Mouse (Mus musculus) CH12.LX (cell line): Measurements from ENCODE around the gene Pdk1.

Source experiments
- CTCF ChIP-seq, 2 experiments: IDR thresholded peaks in 1 of 2; conservative IDR thresholded peaks in 1 of 2; 2 replicates each; pipeline ENCODE4 v1.5.1; 2011 to 2012; ENCODE audit warnings: low read depth in 2 of 2, low read length in 2 of 2, improper control_type of control experiment in 1 of 2, inconsistent platforms in 1 of 2, mild to moderate bottlenecking in 1 of 2, moderate library complexity in 1 of 2
- MXI1 ChIP-seq: IDR thresholded peaks from 2 replicates; pipeline ENCODE4 v1.6.1; 2011; ENCODE audit warnings: mild to moderate bottlenecking, low read depth, low read length, improper control_type of control experiment
- UBTF ChIP-seq: IDR thresholded peaks from 2 replicates; pipeline ENCODE4 v1.6.1; 2012; ENCODE audit warnings: low read depth, mild to moderate bottlenecking, inconsistent platforms, low read length, improper control_type of control experiment, moderate library complexity
- USF1 ChIP-seq: IDR thresholded peaks from 2 replicates; pipeline ENCODE4 v1.6.1; 2014; ENCODE audit warnings: low read depth, mild to moderate bottlenecking, inconsistent platforms, low read length, improper control_type of control experiment

- TF ChIP-seq UBTF: no peak
- no peak for TF ChIP-seq USF1
- no peak for TF ChIP-seq MXI1
- no peak for TF ChIP-seq CTCF (conservative IDR thresholded peaks at IDR 0.05 in 1 of 2, IDR thresholded peaks at IDR 0.05 in 1 of 2; ENCODE audit: low read depth in 2 of 2, low read length in 2 of 2)
Measured at GRCm38 (mm10) chr2:71868256-71868655, 4.8 kb upstream of the Pdk1 start.
